12 mouse cellular contexts compared by ENCODE assay signal in genomic region chr3:97835888-97836287, GRCm38 (mm10).
"Had no signal": no experiment of that assay in that cellular context is flagged by ENCODE, and none has a peak within 500 bp of the region (broad histone marks: within the 10 kb centered on the region; RNA-seq: fewer than 3 reads in every experiment).

No protein-coding gene starts in this region.

- H3K27ac ChIP-seq: layer of hippocampus, adult 2 months; limb, embryonic 13.5 days; liver, embryonic 15.5 days; midbrain, embryonic 13.5 days; neural tube, embryonic 15.5 days; stomach, postnatal 0 days had no signal

- H3K4me3 ChIP-seq: layer of hippocampus, adult 2 months; limb, embryonic 13.5 days; liver, embryonic 15.5 days; midbrain, embryonic 13.5 days; neural tube, embryonic 15.5 days had no signal

- DNase-seq: kidney, adult 8-10 months; kidney, postnatal 4 days; left cerebral cortex, postnatal 4 days; lung, adult 2 months; lung, postnatal 36 days; thymus, postnatal 4 days had no signal
